Mouse (Mus musculus) lung, adult 2 months (tissue): ENCODE results near the gene Ptpn13. TPM values are rescaled to one million over a fixed set of nuclear protein-coding genes. Genes with fewer than 3 reads are reported as not detected.

Source experiments
- DNase-seq: peaks from one replicate; pipeline ENCODE4 v3.0.0; 2022
- H3K4me1 ChIP-seq: fragments of 200-500 bp; 2 replicates; pipeline ENCODE4 v1.6.1; 2011; ENCODE audit warnings: low read length; ENCODE audit not compliant: control insufficient read depth, insufficient read depth
- H3K4me3 ChIP-seq: fragments of 200-500 bp; replicated peaks from 2 replicates; pipeline ENCODE3; 2011; ENCODE audit warnings: low read depth, mild to moderate bottlenecking, control low read depth, low read length; ENCODE audit errors: extremely low read depth
- CTCF ChIP-seq: fragments of 200-500 bp; IDR thresholded peaks from 2 replicates; pipeline ENCODE4 v1.5.1; 2011; ENCODE audit warnings: mild to moderate bottlenecking, low read length, control low read depth; ENCODE audit not compliant: insufficient read depth
- POLR2A ChIP-seq: fragments of 200-500 bp; IDR thresholded peaks from 2 replicates; pipeline ENCODE4 v1.6.1; 2011; ENCODE audit warnings: low read depth, mild to moderate bottlenecking, control low read depth, low read length, borderline replicate concordance; ENCODE audit errors: extremely low read depth
- WGBS: fragments of 180-500 bp; shearing (Covaris S2); methylation state at CpG from one replicate; pipeline ENCODE4 v1.1.7; 2018; 5-methylcytosine and 5-hydroxymethylcytosine counted together
- polyA plus RNA-seq: library from polyadenylated mRNA; depleted of rRNA; stranded (reverse); fragments of >200 nt; gene quantifications from 2 replicates; pipeline ENCODE4 v1.2.3, GENCODE M21; 2012

Ptpn13 gene
- polyA plus RNA-seq, 1 experiment, result 22.6 TPM

GRCm38 (mm10) chr5:103448470-103448869 is 23.5 kb downstream of the Ptpn13 start:
- 68% methylated on average over 1 of the region's 1 CpGs for WGBS
- no peak for DNase-seq
- no peaks in the 10 kb centered on the region; the same call in 1 of the 2 replicates for H3K4me1 ChIP-seq
- TF ChIP-seq CTCF (no peak), POLR2A (no peak)
- H3K4me3 ChIP-seq, result no peak overlapping the region

DNA sequence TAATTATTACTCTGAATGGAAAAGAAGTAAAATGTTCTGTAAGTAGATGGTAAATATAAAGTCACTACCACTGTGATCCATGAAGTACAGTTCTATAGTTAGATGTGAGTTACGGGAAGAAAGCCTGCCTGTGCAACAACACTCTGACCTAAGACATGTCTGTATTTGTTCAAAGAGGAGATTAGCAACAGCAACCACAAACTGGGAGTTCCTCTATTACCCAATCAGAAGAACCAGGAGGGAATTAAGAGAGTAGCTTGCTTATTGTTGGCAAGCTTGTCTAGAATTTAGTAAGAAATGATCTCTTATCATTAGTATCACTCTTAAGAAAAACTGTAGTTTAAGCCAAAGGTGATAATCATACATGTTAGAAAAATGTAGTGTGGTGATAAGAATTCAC is 25.7 kb downstream of the Ptpn13 start:
- DNase-seq, result no peak
- TF ChIP-seq CTCF, result no peak
- TF ChIP-seq POLR2A, result no peak
- Histone ChIP-seq H3K4me3 (no peak overlapping the region), H3K4me1 (no peaks in the 10 kb centered on the region; the same call in 1 of the 2 replicates)
- 76% methylated on average over 1 of the region's 1 CpGs for WGBS

DNA sequence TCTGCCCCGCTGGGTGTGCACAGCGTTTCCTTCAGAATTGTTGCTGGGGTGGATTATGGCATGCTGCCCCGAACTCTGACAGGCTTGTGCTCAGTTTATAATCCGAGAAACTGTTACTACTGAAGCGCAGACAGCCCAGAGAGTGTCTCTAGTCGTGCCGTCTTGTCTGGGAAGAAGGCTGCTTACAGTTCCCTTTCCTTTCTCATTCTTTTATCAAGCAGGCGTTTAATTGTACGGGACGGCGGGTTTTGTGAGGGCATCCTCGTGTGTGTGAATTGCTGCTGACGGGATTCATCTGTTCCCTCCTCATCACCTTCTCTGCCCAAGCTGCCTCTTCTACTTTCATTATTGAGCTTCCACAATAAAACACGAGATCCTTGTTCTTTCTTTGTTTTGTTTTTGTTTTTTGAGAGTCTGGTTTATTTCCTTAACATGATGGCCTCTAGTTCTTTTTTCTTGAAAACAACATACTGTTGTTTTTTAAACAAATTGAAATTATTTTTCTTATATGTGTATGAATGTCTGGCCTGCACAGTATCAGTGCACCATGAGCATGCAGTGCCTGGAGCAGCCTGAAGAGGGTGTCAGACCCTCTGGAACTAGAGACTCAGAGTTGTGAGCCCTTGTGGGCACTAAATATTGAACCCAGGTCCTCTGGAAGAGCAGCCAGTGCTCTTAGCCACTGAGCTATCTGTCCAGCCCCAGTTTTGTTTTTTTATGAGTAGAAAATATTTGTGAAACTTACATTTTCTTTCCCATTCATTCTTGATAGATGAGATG is 28.6 kb downstream of the Ptpn13 start:
- Histone ChIP-seq H3K4me1 (peaks cover 2% of the 10 kb centered on the region; the same call in 1 of the 2 replicates), H3K4me3 (no peak overlapping the region)
- TF ChIP-seq CTCF (peak; percentile 20; the same call in 1 of the 2 replicates), POLR2A (no peak)
- 64% methylated on average over 14 of the region's 14 CpGs for WGBS
- no peak for DNase-seq

DNA sequence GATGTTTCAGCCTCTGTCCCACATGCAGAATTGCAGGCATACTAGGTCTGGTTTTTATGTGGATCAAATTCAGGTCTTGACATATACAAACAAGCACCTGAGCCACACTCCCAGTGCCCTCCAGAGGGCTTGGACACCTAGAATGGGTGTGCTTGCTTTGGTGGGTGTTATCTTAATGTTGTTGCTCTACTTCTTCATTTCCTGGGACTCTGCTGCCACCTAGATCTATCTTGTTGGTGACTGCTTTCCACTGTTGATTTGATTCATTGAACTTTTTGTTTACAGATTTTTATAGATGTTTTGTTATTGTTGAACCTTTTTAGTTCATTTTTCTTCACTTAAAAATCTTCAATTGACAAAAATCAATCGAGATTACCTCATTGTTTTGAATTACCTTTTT is 31.8 kb downstream of the Ptpn13 start:
- no peak overlapping the region for H3K4me3 ChIP-seq
- TF ChIP-seq POLR2A (no peak), CTCF (no peak)
- DNase-seq, result no peak
- 78% methylated on average over 1 of the region's 1 CpGs for WGBS
- peaks cover 5% of the 10 kb centered on the region for H3K4me1 ChIP-seq

GRCm38 (mm10) chr5:103458411-103458810 is 33.4 kb downstream of the Ptpn13 start:
- TF ChIP-seq CTCF, result no peak
- no peak for TF ChIP-seq POLR2A
- no peak for DNase-seq
- WGBS, result 42% methylated on average over 8 of the region's 8 CpGs
- peaks cover 5% of the 10 kb centered on the region for H3K4me1 ChIP-seq
- no peak overlapping the region for H3K4me3 ChIP-seq

DNA sequence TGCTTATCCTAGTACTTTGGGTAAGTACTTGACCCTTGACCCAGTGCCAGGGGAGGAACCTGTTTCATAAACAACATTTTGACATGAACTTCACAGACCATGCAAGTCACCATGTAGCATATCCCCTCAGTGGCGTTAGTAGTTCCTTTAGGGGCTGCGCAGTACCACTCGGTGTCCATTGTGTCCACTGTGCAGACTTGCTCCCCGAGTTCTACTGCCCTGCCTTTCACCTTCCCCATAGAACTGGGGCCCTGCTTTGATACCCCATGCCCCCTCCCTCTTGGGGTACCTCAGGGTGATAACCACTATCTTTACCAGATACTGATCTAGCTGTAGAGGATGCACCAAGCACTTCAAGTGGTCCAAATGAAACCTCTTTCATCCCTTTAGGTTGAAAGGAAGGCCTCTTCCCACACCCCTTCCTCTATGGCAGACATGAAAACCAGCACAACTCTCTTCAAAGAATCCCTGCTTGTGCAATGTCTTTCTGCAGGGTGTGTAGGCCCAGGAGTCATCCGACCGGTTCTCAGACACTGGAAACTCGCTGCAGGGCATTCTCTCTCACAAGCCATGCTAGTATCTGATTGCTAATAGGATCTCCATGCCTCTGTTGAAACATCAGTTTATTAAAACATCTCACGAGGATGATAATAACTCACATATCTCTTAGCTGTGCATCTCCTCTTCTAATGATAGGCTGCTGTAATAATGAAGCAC is 34.1 kb downstream of the Ptpn13 start:
- H3K4me3 ChIP-seq, result no peak overlapping the region
- H3K4me1 ChIP-seq, result peaks cover 6% of the 10 kb centered on the region
- whole genome bisulfite sequencing, result 70% methylated on average over 8 of the region's 8 CpGs
- TF ChIP-seq POLR2A (no peak), CTCF (no peak)
- no peak for DNase-seq

DNA sequence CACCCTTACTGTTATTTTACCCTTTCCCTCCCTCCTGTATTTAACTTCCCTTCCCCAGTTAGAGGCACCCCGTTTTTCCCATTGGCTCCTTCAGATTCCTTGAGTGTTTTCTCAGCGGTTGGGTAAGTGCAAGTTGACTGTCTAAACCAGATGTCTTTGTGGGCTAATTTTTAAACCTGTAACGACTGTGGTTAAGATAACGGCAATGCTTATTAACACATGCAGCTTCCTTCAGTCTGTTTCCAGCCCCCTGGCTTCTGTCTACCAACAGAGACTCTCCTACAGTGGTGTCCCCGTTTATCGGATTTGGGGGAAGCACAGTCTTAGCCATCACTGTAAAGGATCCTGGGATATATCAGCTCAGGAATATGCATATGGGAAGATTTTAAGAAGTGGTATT is 35.9 kb downstream of the Ptpn13 start:
- TF ChIP-seq POLR2A (no peak), CTCF (no peak)
- no peak overlapping the region for H3K4me3 ChIP-seq
- 70% methylated on average over 6 of the region's 6 CpGs for WGBS
- no peak for DNase-seq
- peaks cover 12% of the 10 kb centered on the region for H3K4me1 ChIP-seq

DNA sequence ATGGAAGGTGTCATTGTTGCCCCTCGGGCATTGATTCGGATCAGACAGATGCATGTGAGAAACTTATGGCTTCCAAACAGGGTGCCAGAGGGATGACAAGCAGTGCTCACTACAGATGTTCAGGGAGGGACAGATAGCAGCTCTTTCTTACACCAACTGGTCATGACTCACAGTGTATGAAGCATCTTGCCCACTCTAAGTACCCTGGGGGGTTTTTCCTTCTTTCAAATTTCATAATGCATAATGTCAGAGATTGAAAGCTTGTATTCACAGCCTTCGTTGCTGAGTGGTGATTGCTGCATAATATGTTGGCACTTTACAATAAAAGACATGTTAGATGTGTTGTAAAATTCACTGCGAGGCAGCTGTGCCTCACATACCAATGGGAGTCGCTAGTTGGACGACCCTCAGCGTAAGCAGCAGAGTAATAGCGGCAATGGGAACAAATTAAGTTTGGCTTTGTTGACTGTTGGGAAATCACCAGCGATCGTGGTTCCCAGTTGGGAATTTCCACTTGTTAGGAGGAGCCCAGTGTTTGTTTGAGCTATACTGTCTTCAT is 38.7 kb downstream of the Ptpn13 start:
- peaks cover 10% of the 10 kb centered on the region; the same call in 1 of the 2 replicates for H3K4me1 ChIP-seq
- H3K4me3 ChIP-seq, result no peak overlapping the region
- DNase-seq, result no peak
- TF ChIP-seq CTCF, result no peak
- 54% methylated on average over 10 of the region's 10 CpGs for WGBS

DNA sequence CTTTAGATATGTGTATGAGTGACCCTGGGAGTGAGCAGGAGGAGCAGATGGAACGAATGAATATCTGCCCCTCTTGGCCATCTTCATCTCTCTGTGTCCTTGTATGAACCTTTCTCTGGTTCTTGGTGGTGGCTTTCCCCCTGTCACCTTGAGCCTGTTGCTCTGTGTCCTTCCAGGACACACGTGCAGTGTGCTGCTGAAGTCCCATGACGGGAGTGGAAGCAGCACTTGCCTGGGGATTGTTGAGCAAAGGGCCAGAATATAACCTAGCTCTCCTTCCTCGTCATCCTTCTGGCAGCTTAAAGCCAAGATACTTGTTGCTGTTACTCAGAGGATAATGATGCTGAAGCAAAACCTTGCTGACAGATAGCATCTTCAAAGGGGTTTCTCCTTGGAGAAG is 39.3 kb downstream of the Ptpn13 start:
- 59% methylated on average over 4 of the region's 4 CpGs for WGBS
- no peak for TF ChIP-seq CTCF
- TF ChIP-seq POLR2A, result no peak
- 0 out of 2 replicates have a peak, but pooled peaks cover 7% of the 10 kb centered on the region for H3K4me1 ChIP-seq
- no peak for DNase-seq
- no peak overlapping the region for H3K4me3 ChIP-seq
